8 mouse cellular contexts compared by ENCODE assay signal in the genomic region with DNA sequence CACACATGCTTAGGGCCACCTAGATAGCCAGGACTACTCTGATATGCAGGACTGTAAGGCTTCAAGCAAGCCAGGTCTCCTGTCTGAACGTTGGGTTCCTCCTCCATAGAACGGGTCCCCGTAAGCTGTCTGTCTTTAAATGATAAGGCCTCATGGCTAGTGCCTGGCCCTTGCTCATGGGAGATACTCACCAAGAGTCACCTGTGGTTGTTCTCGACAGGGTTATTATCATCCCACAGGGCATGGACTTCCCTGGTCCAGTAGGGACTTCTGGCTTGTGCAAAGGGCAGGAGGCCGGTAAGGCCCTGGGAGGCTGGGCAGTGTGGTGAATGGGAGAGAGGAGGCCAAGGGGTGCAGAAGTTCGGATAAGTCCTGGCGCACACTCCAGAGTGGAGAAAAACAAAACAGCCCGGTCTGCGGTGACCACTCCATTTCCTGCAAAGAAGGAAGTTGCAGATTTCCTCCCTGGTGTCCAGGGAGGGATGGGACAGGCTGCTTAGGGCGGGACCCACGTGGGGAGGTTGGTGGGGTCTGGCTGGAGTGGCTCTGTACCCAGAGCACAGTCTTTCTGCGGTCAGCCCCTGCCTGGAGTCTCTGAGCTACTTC. TPM values are rescaled to one million over a fixed set of nuclear protein-coding genes. Genes with fewer than 3 reads are reported as not detected.
DNase-seq lines count a peak whose midpoint lies in the region; ATAC-seq and TF ChIP-seq lines count a peak whose summit lies in the region.

No protein-coding gene starts in this region.

- H3K9ac ChIP-seq in hindbrain, embryonic 16.5 days (ENCODE audit: low read depth, low read length), result no peak overlapping the region
- H3K9ac ChIP-seq in heart, embryonic 11.5 days (ENCODE audit: low read depth, low read length), result no peak overlapping the region

- ATAC-seq in hindbrain, embryonic 16.5 days, result no peak
- ATAC-seq in heart, embryonic 11.5 days (replicated peaks; ENCODE audit: insufficient number of reproducible peaks, low FRiP score, low TSS enrichment), result peak; percentile 67

- no peak overlapping the region for H3K4me3 ChIP-seq in hindbrain, embryonic 10.5 days
- H3K4me3 ChIP-seq in hindbrain, embryonic 16.5 days (ENCODE audit: low read length), result no peak overlapping the region
- no peak overlapping the region for H3K4me3 ChIP-seq in heart, embryonic 11.5 days (ENCODE audit: low read depth, low read length)
- no peak overlapping the region for H3K4me3 ChIP-seq in limb, embryonic 10.5 days
- no peak overlapping the region for H3K4me3 ChIP-seq in small intestine, adult 2 months (ENCODE audit: low read depth, low read length)
- no peak overlapping the region for H3K4me3 ChIP-seq in cerebellum, adult 2 months (replicated peaks; ENCODE audit: insufficient read depth, low read depth, low read length)

- H3K9me3 ChIP-seq in hindbrain, embryonic 10.5 days, result no peaks in the 10 kb centered on the region
- H3K9me3 ChIP-seq in hindbrain, embryonic 16.5 days (ENCODE audit: control insufficient read depth, low read length), result no peaks in the 10 kb centered on the region
- H3K9me3 ChIP-seq in heart, embryonic 11.5 days (replicated peaks; ENCODE audit: control insufficient read depth, low read length), result no peaks in the 10 kb centered on the region
- H3K9me3 ChIP-seq in limb, embryonic 10.5 days (replicated peaks), result no peaks in the 10 kb centered on the region

- 81% methylated on average over 12 of the region's 12 CpGs for WGBS in hindbrain, embryonic 10.5 days
- WGBS in hindbrain, embryonic 16.5 days, result 77% methylated on average over 12 of the region's 12 CpGs
- WGBS in heart, embryonic 11.5 days (ENCODE audit: insufficient replicate concordance), result 42% methylated on average over 12 of the region's 12 CpGs
- 79% methylated on average over 12 of the region's 12 CpGs for WGBS in limb, embryonic 10.5 days
- WGBS in small intestine, adult 2 months, result 40% methylated on average over 12 of the region's 12 CpGs
- 80% methylated on average over 12 of the region's 12 CpGs for WGBS in cerebellum, adult 2 months

- no peaks in the 10 kb centered on the region for H3K27me3 ChIP-seq in hindbrain, embryonic 10.5 days (ENCODE audit: insufficient read depth, poor library complexity, severe bottlenecking)
- H3K27me3 ChIP-seq in hindbrain, embryonic 16.5 days (replicated peaks; ENCODE audit: control insufficient read depth, insufficient read depth, low read length), result no peaks in the 10 kb centered on the region
- H3K27me3 ChIP-seq in heart, embryonic 11.5 days (ENCODE audit: control insufficient read depth, insufficient read depth, low read length), result no peaks in the 10 kb centered on the region
- H3K27me3 ChIP-seq in limb, embryonic 10.5 days (ENCODE audit: low read depth, poor library complexity, severe bottlenecking), result no peaks in the 10 kb centered on the region
- no peaks in the 10 kb centered on the region for H3K27me3 ChIP-seq in small intestine, adult 2 months (ENCODE audit: control insufficient read depth, insufficient read depth, low read length)
- H3K27me3 ChIP-seq in cerebellum, adult 2 months (ENCODE audit: control insufficient read depth, insufficient read depth, low read length), result no peaks in the 10 kb centered on the region

- no peak overlapping the region for H3K4me2 ChIP-seq in hindbrain, embryonic 16.5 days (ENCODE audit: low read length)
- H3K4me2 ChIP-seq in heart, embryonic 11.5 days, result peak overlapping the region; percentile 17; the same call in 1 of the 2 replicates

- peaks cover 85% of the 10 kb centered on the region for H3K4me1 ChIP-seq in hindbrain, embryonic 10.5 days (replicated peaks)
- peaks cover 50% of the 10 kb centered on the region for H3K4me1 ChIP-seq in hindbrain, embryonic 16.5 days (ENCODE audit: control insufficient read depth, insufficient read depth, low read depth, low read length)
- peaks cover 27% of the 10 kb centered on the region for H3K4me1 ChIP-seq in heart, embryonic 11.5 days (ENCODE audit: control insufficient read depth, insufficient read depth, low read length)
- H3K4me1 ChIP-seq in limb, embryonic 10.5 days, result peaks cover 81% of the 10 kb centered on the region
- H3K4me1 ChIP-seq in small intestine, adult 2 months (ENCODE audit: control insufficient read depth, insufficient read depth, insufficient read length, low read length), result peaks cover 55% of the 10 kb centered on the region
- H3K4me1 ChIP-seq in cerebellum, adult 2 months (ENCODE audit: control insufficient read depth, insufficient read depth, low read length), result peaks cover 3% of the 10 kb centered on the region

- H3K36me3 ChIP-seq in hindbrain, embryonic 10.5 days, result no peaks in the 10 kb centered on the region
- H3K36me3 ChIP-seq in hindbrain, embryonic 16.5 days (ENCODE audit: control insufficient read depth, insufficient read depth, low read length), result no peaks in the 10 kb centered on the region
- H3K36me3 ChIP-seq in heart, embryonic 11.5 days (ENCODE audit: control insufficient read depth, insufficient read depth, low read length), result no peaks in the 10 kb centered on the region
- H3K36me3 ChIP-seq in limb, embryonic 10.5 days, result 0 out of 2 replicates have a peak, but pooled peaks cover 2% of the 10 kb centered on the region
- H3K36me3 ChIP-seq in small intestine, adult 2 months (ENCODE audit: control insufficient read depth, insufficient read depth, low read length), result 0 out of 2 replicates have a peak, but pooled peaks cover 1% of the 10 kb centered on the region

- TF ChIP-seq POLR2A in small intestine, adult 2 months (IDR thresholded peaks at IDR 0.05; ENCODE audit: low read depth, low read length), result no peak
- TF ChIP-seq POLR2A in cerebellum, adult 2 months (IDR thresholded peaks at IDR 0.05; ENCODE audit: borderline replicate concordance, insufficient read depth, low read length), result no peak

- DNase-seq in hindbrain, embryonic 10.5 days (ENCODE audit: low spot score), result no peak
- no peak for DNase-seq in limb, embryonic 10.5 days (ENCODE audit: low spot score)
- DNase-seq in retina, postnatal 1 day, result no peak
- no peak for DNase-seq in cerebellum, adult 2 months
- DNase-seq in ovary, postnatal 14 days (ENCODE audit: low spot score), result no peak

- H3K27ac ChIP-seq in hindbrain, embryonic 10.5 days, result peak overlapping the region; percentile 77; the same call in 1 of the 2 replicates
- no peak overlapping the region for H3K27ac ChIP-seq in hindbrain, embryonic 16.5 days (ENCODE audit: low read depth, low read length)
- H3K27ac ChIP-seq in heart, embryonic 11.5 days (ENCODE audit: low read depth, low read length), result peak overlapping the region; percentile 37
- H3K27ac ChIP-seq in limb, embryonic 10.5 days, result peak overlapping the region; percentile 42
- peak overlapping the region; percentile 93 for H3K27ac ChIP-seq in small intestine, adult 2 months (ENCODE audit: insufficient read depth, low read depth, low read length)
- no peak overlapping the region for H3K27ac ChIP-seq in cerebellum, adult 2 months (ENCODE audit: insufficient read depth, low read length)

- no peak for TF ChIP-seq CTCF in small intestine, adult 2 months (IDR thresholded peaks at IDR 0.05; ENCODE audit: extremely low read depth, insufficient read length, insufficient replicate concordance, low read depth, low read length)
- TF ChIP-seq CTCF in cerebellum, adult 2 months (IDR thresholded peaks at IDR 0.05; ENCODE audit: borderline replicate concordance, insufficient read depth, low read depth, low read length), result no peak

RNA-seq across cellular contexts. Expression of a gene that starts 41.2 kb away (rescaled TPM):
- 10.6 and 14.0 TPM in 2 replicates for polyA plus RNA-seq in hindbrain, embryonic 10.5 days (2016; fragmentation: Nextera tagmentation; extraction: Ambion mirVana)
- 136 and 143 TPM in 2 replicates for polyA plus RNA-seq in hindbrain, embryonic 16.5 days (2015; fragmentation: Nextera tagmentation; extraction: Ambion mirVana)
- 8.6 and 9.2 TPM in 2 replicates for polyA plus RNA-seq in heart, embryonic 11.5 days (2014; fragmentation: Nextera tagmentation; extraction: Ambion mirVana)
- 7.6 and 8.2 TPM in 2 replicates for polyA plus RNA-seq in limb, embryonic 10.5 days (2016; fragmentation: Nextera tagmentation; extraction: Ambion mirVana)
- polyA plus RNA-seq in small intestine, adult 2 months (2012; rRNA removed), result 58.7 and 129 TPM in 2 replicates
- polyA plus RNA-seq in cerebellum, adult 2 months (2012; rRNA removed), result 64.7 and 64.9 TPM in 2 replicates

Comparison
In these comparisons a context has a peak if more than half of its experiments do, and no peak if none do; other contexts are left out.
1. H3K27ac ChIP-seq: peak in hindbrain, embryonic 10.5 days (single experiment), heart, embryonic 11.5 days (single experiment), limb, embryonic 10.5 days (single experiment) and small intestine, adult 2 months (single experiment); none in hindbrain, embryonic 16.5 days (single experiment) and cerebellum, adult 2 months (single experiment).